Mouse (Mus musculus) ES-Bruce4 (cell line): ENCODE results near the gene Sdf2l1. TPM values are rescaled to one million over a fixed set of nuclear protein-coding genes. Genes with fewer than 3 reads are reported as not detected.

Experiments used
- H3K27ac ChIP-seq: 2 replicates; pipeline ENCODE4 v1.5.1; 2012; ENCODE audit warnings: low read length, inconsistent platforms; ENCODE audit not compliant: insufficient read depth
- H3K27me3 ChIP-seq: 2 replicates; pipeline ENCODE4 v1.6.1; 2012; ENCODE audit warnings: mild to moderate bottlenecking, low read length, inconsistent platforms; ENCODE audit not compliant: control insufficient read depth, poor library complexity, insufficient read depth, severe bottlenecking
- H3K36me3 ChIP-seq: 2 replicates; pipeline ENCODE4 v1.6.1; 2012; ENCODE audit warnings: inconsistent platforms, mild to moderate bottlenecking, low read length, moderate library complexity; ENCODE audit not compliant: control insufficient read depth, poor library complexity, insufficient read depth, severe bottlenecking
- H3K4me1 ChIP-seq: one replicate; pipeline ENCODE4 v1.8.1; 2011; ENCODE audit warnings: low read length; ENCODE audit not compliant: control insufficient read depth, insufficient read depth
- H3K4me3 ChIP-seq: 2 replicates; pipeline ENCODE4 v1.5.1; 2011; ENCODE audit warnings: low read depth, mild to moderate bottlenecking, low read length
- H3K9ac ChIP-seq: 2 replicates; pipeline ENCODE4 v1.6.1; 2012; ENCODE audit warnings: low read depth, mild to moderate bottlenecking, inconsistent platforms; ENCODE audit not compliant: poor library complexity, severe bottlenecking
- H3K9me3 ChIP-seq: replicated peaks from 2 replicates; pipeline ENCODE4 v1.6.1; 2012; ENCODE audit warnings: mild to moderate bottlenecking, low read length, inconsistent platforms; ENCODE audit not compliant: control insufficient read depth, poor library complexity, insufficient read depth, severe bottlenecking
- CTCF ChIP-seq: IDR thresholded peaks from one replicate; pipeline ENCODE4 v1.8.1; 2011; ENCODE audit warnings: low read depth, low read length
- EP300 ChIP-seq: IDR thresholded peaks from 2 replicates; pipeline ENCODE4 v1.6.1; 2011; ENCODE audit warnings: low read depth, low read length; ENCODE audit not compliant: insufficient read depth
- POLR2A ChIP-seq: IDR thresholded peaks from one replicate; pipeline ENCODE4 v1.8.1; 2011; ENCODE audit warnings: low read length; ENCODE audit not compliant: insufficient read depth
- polyA plus RNA-seq: library from polyadenylated mRNA; stranded (reverse); fragments of >200 nt; gene quantifications from 2 replicates; pipeline ENCODE4 v1.2.4, GENCODE M21; 2011; ENCODE audit warnings: low read depth; ENCODE audit not compliant: missing spikeins, insufficient read depth, insufficient read length

Gene Sdf2l1
- polyA plus RNA-seq, 1 experiment, result 21.0 TPM

GRCm38 (mm10) chr16:17131191-17132088 lies 743 bp downstream of the Sdf2l1 start:
- no peaks in the 10 kb centered on the region for H3K9me3 ChIP-seq
- H3K36me3 ChIP-seq, result no peaks in the 10 kb centered on the region
- peak overlapping the region; percentile 89 for H3K4me3 ChIP-seq
- H3K27ac ChIP-seq, result no peak overlapping the region
- no peaks in the 10 kb centered on the region for H3K27me3 ChIP-seq
- TF ChIP-seq EP300 (no peak), CTCF (no peak), POLR2A (no peak)
- no peaks in the 10 kb centered on the region for H3K4me1 ChIP-seq
- peak overlapping the region; percentile 78 for H3K9ac ChIP-seq

- Histone ChIP-seq H3K4me1 (peaks cover 2% of the 10 kb centered on the region), H3K27ac (no peak overlapping the region), H3K9me3 (no peaks in the 10 kb centered on the region), H3K9ac (no peak overlapping the region), H3K4me3 (no peak overlapping the region), H3K36me3 (no peaks in the 10 kb centered on the region), H3K27me3 (no peaks in the 10 kb centered on the region)
- TF ChIP-seq POLR2A (no peak), CTCF (peak; percentile 77)
Observed at GRCm38 (mm10) chr16:17127292-17127691, 4.9 kb downstream of the Sdf2l1 start.

GRCm38 (mm10) chr16:17124871-17125520 lies 7.2 kb downstream of the Sdf2l1 start, which contains the start of gene 2610318N02Rik:
Gene 2610318N02Rik, minus strand, starts transcription at chr16:17125167.
- no peaks in the 10 kb centered on the region for H3K27me3 ChIP-seq
- peaks cover 8% of the 10 kb centered on the region; the same call in 1 of the 2 replicates for H3K36me3 ChIP-seq
- peak within 1 kb of the TSS; percentile 92 for H3K4me3 ChIP-seq
- H3K4me1 ChIP-seq, result peaks cover 3% of the 10 kb centered on the region
- H3K9ac ChIP-seq, result peak within 1 kb of the TSS; percentile 81
- TF ChIP-seq CTCF, result no peak
- TF ChIP-seq POLR2A, result peak; percentile 78
- TF ChIP-seq EP300, result no peak
- 0 out of 2 replicates have a peak within 1 kb of the TSS, but pooled peaks have one; percentile 20 for H3K27ac ChIP-seq
- no peaks in the 10 kb centered on the region for H3K9me3 ChIP-seq

GRCm38 (mm10) chr16:17124119-17124870 lies 7.9 kb downstream of the Sdf2l1 start:
- H3K9ac ChIP-seq, result peak overlapping the region; percentile 81
- no peak overlapping the region for H3K27ac ChIP-seq
- peaks cover 3% of the 10 kb centered on the region for H3K4me1 ChIP-seq
- H3K4me3 ChIP-seq, result peak overlapping the region; percentile 92
- no peaks in the 10 kb centered on the region for H3K27me3 ChIP-seq
- H3K9me3 ChIP-seq, result no peaks in the 10 kb centered on the region
- no peak for TF ChIP-seq POLR2A
- TF ChIP-seq EP300, result no peak
- no peak for TF ChIP-seq CTCF
- H3K36me3 ChIP-seq, result peaks cover 15% of the 10 kb centered on the region; the same call in 1 of the 2 replicates

- Histone ChIP-seq H3K36me3 (peaks cover 29% of the 10 kb centered on the region), H3K9ac (peak overlapping the region; percentile 4), H3K9me3 (no peaks in the 10 kb centered on the region), H3K4me1 (peaks cover 3% of the 10 kb centered on the region), H3K4me3 (peak overlapping the region; percentile 52), H3K27ac (0 out of 2 replicates have a peak overlapping the region, but pooled peaks have one; percentile 30), H3K27me3 (no peaks in the 10 kb centered on the region)
- no peak for TF ChIP-seq EP300
- no peak for TF ChIP-seq CTCF
- TF ChIP-seq POLR2A, result no peak
Observed at GRCm38 (mm10) chr16:17121569-17121968, 10.6 kb downstream of the Sdf2l1 start.
